In the genomic region with DNA sequence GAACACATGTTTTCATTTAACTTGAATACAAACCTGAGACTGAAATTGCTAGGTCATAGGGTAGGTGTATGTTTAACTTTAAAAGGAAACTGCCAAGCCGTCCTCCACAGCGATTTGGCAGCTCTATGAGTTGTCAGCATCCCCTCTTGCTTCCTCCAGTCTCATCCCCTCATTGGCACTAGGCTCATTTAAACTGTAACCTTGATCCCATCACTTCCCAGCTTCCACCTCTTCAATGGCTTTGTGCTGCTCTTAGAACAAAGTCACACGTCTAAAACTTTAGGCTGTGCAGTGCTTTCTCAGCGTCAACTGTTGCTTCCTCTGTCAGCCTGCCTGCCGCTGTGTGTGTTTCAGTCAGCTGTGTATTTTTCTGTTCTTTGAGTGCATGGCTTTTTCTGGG, we compare ENCODE assay signal across 31 mouse cellular contexts. TPM values are rescaled to one million over a fixed set of nuclear protein-coding genes. Genes with fewer than 3 reads are reported as not detected.
DNase-seq lines count a peak whose midpoint lies in the region; ATAC-seq and TF ChIP-seq lines count a peak whose summit lies in the region.
"Had no signal": no experiment of that assay in that cellular context is flagged by ENCODE, and none has a peak within 500 bp of the region (broad histone marks: within the 10 kb centered on the region; RNA-seq: fewer than 3 reads in every experiment).

No protein-coding gene starts in this region.

- H3K9ac ChIP-seq in liver, adult 2 months (ENCODE audit: low read depth, low read length) = no peak overlapping the region
- H3K9ac ChIP-seq in liver, embryonic 11.5 days (ENCODE audit: low read depth, low read length) = no peak overlapping the region
- H3K9ac ChIP-seq: embryonic facial prominence, embryonic 13.5 days; forebrain, embryonic 15.5 days; heart, embryonic 12.5 days; hindbrain, embryonic 14.5 days; limb, embryonic 13.5 days; liver, embryonic 14.5 days; lung, embryonic 15.5 days; midbrain, embryonic 12.5 days; stomach, embryonic 15.5 days had no signal

- H3K27ac ChIP-seq in liver, adult 2 months (replicated peaks; ENCODE audit: insufficient read depth, low read depth, low read length) = no peak overlapping the region
- no peak overlapping the region for H3K27ac ChIP-seq in liver, embryonic 11.5 days (ENCODE audit: low read depth, low read length)
- H3K27ac ChIP-seq: embryonic facial prominence, embryonic 13.5 days; forebrain, embryonic 10.5 days; forebrain, embryonic 15.5 days; hindbrain, embryonic 14.5 days; left cerebral cortex, adult 2 months; limb, embryonic 13.5 days; liver, embryonic 14.5 days; lung, embryonic 15.5 days; midbrain, embryonic 12.5 days; stomach, embryonic 15.5 days had no signal

- no peak overlapping the region for H3K4me3 ChIP-seq in liver, adult 2 months (ENCODE audit: insufficient read depth, low read depth, low read length)
- H3K4me3 ChIP-seq in liver, embryonic 11.5 days (ENCODE audit: low read depth, low read length) = no peak overlapping the region
- H3K4me3 ChIP-seq: embryonic facial prominence, embryonic 13.5 days; forebrain, embryonic 10.5 days; forebrain, embryonic 15.5 days; heart, embryonic 12.5 days; left cerebral cortex, adult 2 months; limb, embryonic 13.5 days; lung, embryonic 15.5 days; midbrain, embryonic 12.5 days; stomach, embryonic 15.5 days had no signal

- no peaks in the 10 kb centered on the region for H3K79me2 ChIP-seq in liver, adult 2 months (ENCODE audit: control insufficient read depth, insufficient read depth, low read length)

- H3K36me3 ChIP-seq in liver, adult 2 months (ENCODE audit: control insufficient read depth, insufficient read depth, low read length) = no peaks in the 10 kb centered on the region
- no peaks in the 10 kb centered on the region for H3K36me3 ChIP-seq in liver, embryonic 11.5 days (ENCODE audit: control insufficient read depth, insufficient read depth, low read length)
- H3K36me3 ChIP-seq: embryonic facial prominence, embryonic 13.5 days; forebrain, embryonic 10.5 days; forebrain, embryonic 15.5 days; heart, embryonic 12.5 days; limb, embryonic 13.5 days; lung, embryonic 15.5 days; midbrain, embryonic 12.5 days; stomach, embryonic 15.5 days had no signal

- H3K4me1 ChIP-seq in liver, adult 2 months (ENCODE audit: control insufficient read depth, insufficient read depth, low read length) = peaks cover 2% of the 10 kb centered on the region; the same call in 1 of the 2 replicates
- peaks cover 4% of the 10 kb centered on the region; the same call in 1 of the 2 replicates for H3K4me1 ChIP-seq in liver, embryonic 11.5 days (replicated peaks; ENCODE audit: control insufficient read depth, insufficient read depth, low read length)
- H3K4me1 ChIP-seq: forebrain, embryonic 15.5 days; lung, embryonic 15.5 days; midbrain, embryonic 12.5 days had no signal

- ATAC-seq in liver, embryonic 11.5 days (replicated peaks; ENCODE audit: low FRiP score) = no peak
- 0 out of 4 replicates have a peak, but pooled peaks have one; percentile 29 to 45 for ATAC-seq in hematopoietic stem cell, adult 5-6 weeks (replicated peaks in 1 of 2; ENCODE audit: insufficient read depth in 1 of 2, low FRiP score in 2 of 2, low TSS enrichment in 1 of 2, low read depth in 1 of 2, poor library complexity in 2 of 2, severe bottlenecking in 2 of 2)
- no peak for ATAC-seq in monocyte, adult 5-6 weeks (replicated peaks; ENCODE audit: insufficient number of reproducible peaks, low FRiP score, low TSS enrichment, poor library complexity, severe bottlenecking)
- ATAC-seq: activated CD4-positive, CD25-positive, alpha-beta regulatory T cell, adult 4 months; forebrain, embryonic 15.5 days; intestine, postnatal 0 days had no signal

- DNase-seq in embryo, embryonic 10 days (ENCODE audit: low spot score) = peak; percentile 32
- no peak for DNase-seq in embryo, embryonic 10.5 days (ENCODE audit: low spot score)
- DNase-seq in liver, adult 2 months (ENCODE audit: extremely low read depth, low read depth, low spot score) = peak; percentile 23
- DNase-seq in liver, embryonic 11.5 days (ENCODE audit: low spot score) = no peak
- peak; percentile 58 for DNase-seq in kidney, postnatal 14 days
- DNase-seq in right cerebral cortex, adult 18-20 months = no peak
- DNase-seq: adrenal gland, adult 8-10 months; cerebellum, adult 2 months; cerebellum, postnatal 14 days; gastrocnemius, postnatal 25 days; heart, adult 11 months; heart, postnatal 4 days; retina, postnatal 1 day; right cerebral cortex, postnatal 25 days; thymus, postnatal 14 days had no signal

- H3K9me3 ChIP-seq in liver, embryonic 11.5 days (ENCODE audit: control insufficient read depth, low read length) = no peaks in the 10 kb centered on the region
- H3K9me3 ChIP-seq: embryonic facial prominence, embryonic 13.5 days; forebrain, embryonic 10.5 days; forebrain, embryonic 15.5 days; heart, embryonic 12.5 days; limb, embryonic 13.5 days; lung, embryonic 15.5 days; midbrain, embryonic 12.5 days; stomach, embryonic 15.5 days had no signal

- TF ChIP-seq POLR2A in liver, adult 2 months (IDR thresholded peaks at IDR 0.05; ENCODE audit: extremely low read depth, insufficient read depth, low read length) = no peak

- no peak overlapping the region for H3K4me2 ChIP-seq in liver, embryonic 11.5 days
- H3K4me2 ChIP-seq: embryonic facial prominence, embryonic 13.5 days; forebrain, embryonic 15.5 days; heart, embryonic 12.5 days; hindbrain, embryonic 14.5 days; limb, embryonic 13.5 days; lung, embryonic 15.5 days; midbrain, embryonic 12.5 days; stomach, embryonic 15.5 days had no signal

- WGBS in liver, adult 2 months = 16% methylated on average over 5 of the region's 5 CpGs
- 31% methylated on average over 5 of the region's 5 CpGs for WGBS in liver, embryonic 11.5 days

- H3K27me3 ChIP-seq in liver, adult 2 months (ENCODE audit: control insufficient read depth, insufficient read depth, low read length) = no peaks in the 10 kb centered on the region
- no peaks in the 10 kb centered on the region for H3K27me3 ChIP-seq in liver, embryonic 11.5 days (replicated peaks; ENCODE audit: control insufficient read depth, insufficient read depth, low read length)
- H3K27me3 ChIP-seq: CH12.LX; forebrain, embryonic 15.5 days; heart, embryonic 12.5 days; limb, embryonic 13.5 days; lung, embryonic 15.5 days; midbrain, embryonic 12.5 days; stomach, embryonic 15.5 days had no signal

- TF ChIP-seq CTCF in liver, adult 2 months (IDR thresholded peaks at IDR 0.05; ENCODE audit: low read depth, low read length) = no peak

RNA-seq across cellular contexts. Expression of a gene that starts 22.9 kb away (rescaled TPM):
- total RNA-seq in liver, adult 2 months (2014; rRNA removed) = 11.5 and 12.1 TPM in 2 replicates
- 4.8 and 6.3 TPM in 2 replicates for polyA plus RNA-seq in liver, adult 2 months (2012; rRNA removed)
- polyA plus RNA-seq in liver, embryonic 11.5 days (2014; fragmentation: Nextera tagmentation; extraction: Ambion mirVana) = 7.8 and 8.3 TPM in 2 replicates
- total RNA-seq in hematopoietic stem cell, adult 5-6 weeks (2017) = 2.0 and 2.1 TPM in 2 replicates
- total RNA-seq in monocyte, adult 5-6 weeks (2017) = 3.5 to 8.9 TPM (median 3.5 TPM) in 3 replicates
- polyA plus RNA-seq: activated CD4-positive, CD25-positive, alpha-beta regulatory T cell, adult 4 months had no signal

RNA-seq across cellular contexts. Expression of a gene that starts 23.1 kb away (rescaled TPM):
- total RNA-seq in liver, adult 2 months (2014; rRNA removed) = 60.4 and 60.5 TPM in 2 replicates
- polyA plus RNA-seq in liver, adult 2 months (2012; rRNA removed) = 101 and 108 TPM in 2 replicates
- polyA plus RNA-seq in liver, embryonic 11.5 days (2014; fragmentation: Nextera tagmentation; extraction: Ambion mirVana) = 27.0 and 28.9 TPM in 2 replicates
- total RNA-seq in hematopoietic stem cell, adult 5-6 weeks (2017) = 26.0 and 30.1 TPM in 2 replicates
- total RNA-seq in monocyte, adult 5-6 weeks (2017) = 48.2 to 51.9 TPM (median 50.7 TPM) in 3 replicates

Comparison
In these comparisons a context has a peak if more than half of its experiments do, and no peak if none do; other contexts are left out.
1. DNase-seq: peak in embryo, embryonic 10 days (single experiment), liver, adult 2 months (single experiment) and kidney, postnatal 14 days (single experiment); none in embryo, embryonic 10.5 days (single experiment), liver, embryonic 11.5 days (single experiment) and right cerebral cortex, adult 18-20 months (single experiment).
2. ATAC-seq: peak in hematopoietic stem cell, adult 5-6 weeks (2 of 2); none in liver, embryonic 11.5 days (single experiment) and monocyte, adult 5-6 weeks (single experiment).